Mouse (Mus musculus): ENCODE data around the gene Tmpo. TPM values are rescaled to one million over a fixed set of nuclear protein-coding genes. Genes with fewer than 3 reads are reported as not detected.

The Tmpo gene
- polyA plus RNA-seq, 1 experiment from 2014 or later: 401 TPM

- Histone ChIP-seq H3K4me2 (ENCODE audit: low read depth, low read length) (no peak overlapping the region), H3K27ac (replicated peaks; ENCODE audit: low read depth, low read length) (no peak overlapping the region), H3K9ac (replicated peaks; ENCODE audit: low read length) (no peak overlapping the region), H3K27me3 (ENCODE audit: control insufficient read depth, insufficient read depth, low read length) (no peaks in the 10 kb centered on the region), H3K36me3 (replicated peaks; ENCODE audit: control insufficient read depth, insufficient read depth, low read depth, low read length) (no peaks in the 10 kb centered on the region), H3K4me1 (ENCODE audit: control insufficient read depth, insufficient read depth, low read length) (no peaks in the 10 kb centered on the region), H3K4me3 (ENCODE audit: low read depth, low read length) (no peak overlapping the region), H3K9me3 (replicated peaks; ENCODE audit: control insufficient read depth, low read length) (no peaks in the 10 kb centered on the region)
- DNase-seq (ENCODE audit: low spot score) (no peak), ATAC-seq (replicated peaks; ENCODE audit: insufficient number of reproducible peaks, low FRiP score, low TSS enrichment, low read depth) (no peak)
- WGBS: 83% methylated on average over 1 of the region's 1 CpGs
Measured at GRCm38 (mm10) chr10:91131565-91131964, 49.5 kb downstream of the Tmpo start.

- no peak for DNase-seq (ENCODE audit: low spot score)
- no peak for ATAC-seq (replicated peaks; ENCODE audit: insufficient number of reproducible peaks, low FRiP score, low TSS enrichment, low read depth)
- H3K4me1 ChIP-seq (ENCODE audit: control insufficient read depth, insufficient read depth, low read length): no peaks in the 10 kb centered on the region
- H3K4me3 ChIP-seq (ENCODE audit: low read depth, low read length): no peak overlapping the region
- H3K27me3 ChIP-seq (ENCODE audit: control insufficient read depth, insufficient read depth, low read length): no peaks in the 10 kb centered on the region
- H3K9me3 ChIP-seq (replicated peaks; ENCODE audit: control insufficient read depth, low read length): no peaks in the 10 kb centered on the region
- no peaks in the 10 kb centered on the region for H3K36me3 ChIP-seq (replicated peaks; ENCODE audit: control insufficient read depth, insufficient read depth, low read depth, low read length)
- whole genome bisulfite sequencing: 88% methylated on average over 3 of the region's 3 CpGs
- H3K9ac ChIP-seq (replicated peaks; ENCODE audit: low read length): no peak overlapping the region
- no peak overlapping the region for H3K27ac ChIP-seq (replicated peaks; ENCODE audit: low read depth, low read length)
- H3K4me2 ChIP-seq (ENCODE audit: low read depth, low read length): no peak overlapping the region
Measured at GRCm38 (mm10) chr10:91130792-91131191, 50.3 kb downstream of the Tmpo start.

GRCm38 (mm10) chr10:91128551-91129160 lies 52.5 kb downstream of the Tmpo start:
- 78% methylated on average over 1 of the region's 1 CpGs for WGBS
- H3K4me2 ChIP-seq (ENCODE audit: low read depth, low read length): no peak overlapping the region
- no peaks in the 10 kb centered on the region for H3K4me1 ChIP-seq (ENCODE audit: control insufficient read depth, insufficient read depth, low read length)
- H3K36me3 ChIP-seq (replicated peaks; ENCODE audit: control insufficient read depth, insufficient read depth, low read depth, low read length): no peaks in the 10 kb centered on the region
- H3K27me3 ChIP-seq (ENCODE audit: control insufficient read depth, insufficient read depth, low read length): no peaks in the 10 kb centered on the region
- H3K9me3 ChIP-seq (replicated peaks; ENCODE audit: control insufficient read depth, low read length): no peaks in the 10 kb centered on the region
- no peak overlapping the region for H3K9ac ChIP-seq (replicated peaks; ENCODE audit: low read length)
- ATAC-seq (replicated peaks; ENCODE audit: insufficient number of reproducible peaks, low FRiP score, low TSS enrichment, low read depth) (no peak), DNase-seq (ENCODE audit: low spot score) (no peak)
- H3K4me3 ChIP-seq (ENCODE audit: low read depth, low read length): no peak overlapping the region
- H3K27ac ChIP-seq (replicated peaks; ENCODE audit: low read depth, low read length): no peak overlapping the region

DNA sequence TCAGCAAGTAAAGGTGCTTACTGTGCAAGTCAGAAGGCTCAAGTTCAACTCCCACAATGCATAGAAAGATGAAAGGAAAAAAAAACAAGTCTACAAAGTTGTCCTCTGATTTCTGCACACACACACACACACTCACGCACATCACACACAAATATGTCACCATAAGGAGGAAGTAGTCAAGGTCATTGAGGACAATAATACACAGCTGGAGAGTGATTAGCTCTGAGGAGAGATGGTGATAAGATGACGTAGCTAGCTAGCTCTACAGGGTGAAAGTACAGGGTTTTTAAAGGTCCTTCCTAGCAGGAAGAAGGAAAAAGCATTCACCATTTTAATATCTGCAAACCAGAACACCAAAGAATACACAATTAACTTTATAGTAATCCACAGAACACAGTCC lies 53.7 kb downstream of the Tmpo start:
- no peak overlapping the region for H3K27ac ChIP-seq (replicated peaks; ENCODE audit: low read depth, low read length)
- no peak overlapping the region for H3K9ac ChIP-seq (replicated peaks; ENCODE audit: low read length)
- no peaks in the 10 kb centered on the region for H3K36me3 ChIP-seq (replicated peaks; ENCODE audit: control insufficient read depth, insufficient read depth, low read depth, low read length)
- H3K27me3 ChIP-seq (ENCODE audit: control insufficient read depth, insufficient read depth, low read length): no peaks in the 10 kb centered on the region
- ATAC-seq (replicated peaks; ENCODE audit: insufficient number of reproducible peaks, low FRiP score, low TSS enrichment, low read depth) (no peak), DNase-seq (ENCODE audit: low spot score) (no peak)
- H3K4me1 ChIP-seq (ENCODE audit: control insufficient read depth, insufficient read depth, low read length): no peaks in the 10 kb centered on the region
- no peaks in the 10 kb centered on the region for H3K9me3 ChIP-seq (replicated peaks; ENCODE audit: control insufficient read depth, low read length)
- no peak overlapping the region for H3K4me2 ChIP-seq (ENCODE audit: low read depth, low read length)
- no peak overlapping the region for H3K4me3 ChIP-seq (ENCODE audit: low read depth, low read length)
- 76% methylated on average over 2 of the region's 2 CpGs for WGBS

DNA sequence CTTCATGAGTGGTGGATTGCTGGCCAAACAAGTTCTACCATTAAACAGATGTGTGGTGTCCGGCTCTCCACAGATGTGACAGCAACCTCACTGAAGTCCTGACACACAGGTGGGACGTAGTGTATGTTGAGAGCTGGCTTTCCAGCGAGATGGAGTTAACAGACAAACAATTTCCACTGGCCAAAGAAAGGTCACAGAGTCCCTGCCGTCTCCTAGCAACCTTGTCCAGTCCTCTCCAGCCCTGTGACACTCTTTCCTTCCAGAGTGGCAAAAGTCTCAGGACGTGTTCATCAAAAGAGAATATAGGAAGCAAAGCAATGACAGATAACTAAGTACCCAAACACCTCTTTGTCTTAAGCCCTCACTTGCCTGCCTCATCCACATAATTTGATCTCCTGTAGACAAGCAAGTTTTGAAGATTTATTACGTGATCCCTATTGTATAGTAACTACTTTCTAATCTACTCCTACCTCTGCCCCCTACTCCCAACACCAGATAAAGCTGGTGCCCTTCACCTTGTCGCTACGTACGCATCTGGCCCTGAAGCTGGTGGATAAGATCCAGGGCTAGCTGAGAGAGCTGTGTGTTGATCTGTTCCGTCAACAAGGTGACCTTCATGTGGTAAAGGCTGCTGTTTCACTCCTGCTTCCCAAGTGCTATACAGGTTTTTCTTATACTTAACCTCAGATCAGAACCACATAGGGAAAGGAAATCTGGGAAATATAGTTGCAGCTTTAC lies 54.3 kb downstream of the Tmpo start:
- Histone ChIP-seq H3K4me1 (ENCODE audit: control insufficient read depth, insufficient read depth, low read length) (no peaks in the 10 kb centered on the region), H3K36me3 (replicated peaks; ENCODE audit: control insufficient read depth, insufficient read depth, low read depth, low read length) (no peaks in the 10 kb centered on the region; the same call in 1 of the 2 replicates), H3K27ac (replicated peaks; ENCODE audit: low read depth, low read length) (no peak overlapping the region), H3K9me3 (replicated peaks; ENCODE audit: control insufficient read depth, low read length) (no peaks in the 10 kb centered on the region), H3K27me3 (ENCODE audit: control insufficient read depth, insufficient read depth, low read length) (no peaks in the 10 kb centered on the region), H3K4me2 (ENCODE audit: low read depth, low read length) (no peak overlapping the region), H3K9ac (replicated peaks; ENCODE audit: low read length) (no peak overlapping the region), H3K4me3 (ENCODE audit: low read depth, low read length) (no peak overlapping the region)
- ATAC-seq (replicated peaks; ENCODE audit: insufficient number of reproducible peaks, low FRiP score, low TSS enrichment, low read depth): no peak
- 75% methylated on average over 10 of the region's 10 CpGs for WGBS
- DNase-seq (ENCODE audit: low spot score): no peak

DNA sequence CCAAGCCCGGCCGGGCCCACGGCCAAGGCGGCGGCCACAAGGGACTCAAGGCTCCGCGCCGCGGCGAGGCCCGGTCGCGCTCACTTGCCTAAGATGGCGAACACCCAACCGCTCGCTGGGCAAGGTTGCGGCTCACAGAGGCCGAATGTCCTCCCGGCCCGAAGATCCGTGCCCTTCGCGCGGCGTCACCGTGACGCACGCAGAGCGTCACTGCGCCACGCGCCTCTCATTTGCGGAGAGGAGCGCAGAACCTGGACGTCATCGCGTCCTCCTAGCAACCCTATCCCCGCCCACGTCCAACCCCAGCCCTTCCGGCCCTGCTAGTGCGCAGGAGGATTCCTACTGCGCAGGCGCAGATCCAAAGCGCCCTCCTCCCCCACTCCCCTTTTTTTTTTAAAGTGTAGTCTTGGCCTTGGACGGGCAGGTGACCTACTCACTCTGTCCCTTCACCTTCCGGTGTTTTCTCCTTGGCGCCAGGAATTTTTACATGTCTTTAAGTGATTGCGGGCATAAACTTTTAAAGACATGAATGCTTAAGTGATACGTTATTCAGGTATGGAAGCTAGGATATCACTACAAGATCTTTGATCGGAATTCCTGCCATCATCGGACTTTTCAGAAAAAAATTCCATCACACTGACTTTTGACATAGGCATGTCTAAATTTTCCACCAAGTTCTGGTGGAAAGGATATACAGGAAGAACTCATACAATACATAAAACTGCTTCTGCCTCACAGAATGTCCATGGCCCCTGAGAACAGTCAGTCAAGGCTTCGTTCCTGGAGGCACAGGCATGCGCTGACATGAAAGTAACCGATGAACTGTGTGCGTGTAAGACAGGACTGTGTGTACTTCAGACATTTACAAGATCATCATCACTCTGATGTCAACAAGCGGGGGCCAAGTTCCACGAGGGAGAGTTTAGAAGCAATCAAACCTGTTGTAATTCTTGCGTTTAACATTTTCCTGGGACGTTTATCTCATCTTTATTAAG lies 57.0 kb downstream of the Tmpo start, which contains the start of gene Slc25a3:
Gene Slc25a3 (minus strand): TSS at position 232 of the 995 bp plus-strand sequence.
- peak; percentile 98 for ATAC-seq (replicated peaks; ENCODE audit: insufficient number of reproducible peaks, low FRiP score, low TSS enrichment, low read depth)
- peak within 1 kb of the TSS; percentile 64 for H3K4me2 ChIP-seq (ENCODE audit: low read depth, low read length)

GRCm38 (mm10) chr10:91123281-91123827 lies 57.8 kb downstream of the Tmpo start:
- DNase-seq (ENCODE audit: low spot score) (no peak), ATAC-seq (replicated peaks; ENCODE audit: insufficient number of reproducible peaks, low FRiP score, low TSS enrichment, low read depth) (peak; percentile 57)
- Histone ChIP-seq H3K4me3 (ENCODE audit: low read depth, low read length) (peak overlapping the region; percentile 97), H3K27me3 (ENCODE audit: control insufficient read depth, insufficient read depth, low read length) (no peaks in the 10 kb centered on the region), H3K9me3 (replicated peaks; ENCODE audit: control insufficient read depth, low read length) (no peaks in the 10 kb centered on the region), H3K4me2 (ENCODE audit: low read depth, low read length) (peak overlapping the region; percentile 64), H3K36me3 (replicated peaks; ENCODE audit: control insufficient read depth, insufficient read depth, low read depth, low read length) (peaks cover 7% of the 10 kb centered on the region), H3K4me1 (ENCODE audit: control insufficient read depth, insufficient read depth, low read length) (no peaks in the 10 kb centered on the region), H3K27ac (replicated peaks; ENCODE audit: low read depth, low read length) (peak overlapping the region; percentile 59; the same call in 1 of the 2 replicates), H3K9ac (replicated peaks; ENCODE audit: low read length) (peak overlapping the region; percentile 93)
- WGBS: under 1% methylated on average over 44 of the region's 44 CpGs

More for the DNA sequence above, 57.0 kb downstream of the Tmpo start, which contains the start of gene Slc25a3:
- no peaks in the 10 kb centered on the region for H3K9me3 ChIP-seq (replicated peaks; ENCODE audit: control insufficient read depth, low read length)
- peak within 1 kb of the TSS; percentile 59; the same call in 1 of the 2 replicates for H3K27ac ChIP-seq (replicated peaks; ENCODE audit: low read depth, low read length)
- peak; percentile 99 for DNase-seq (ENCODE audit: low spot score)
- peak within 1 kb of the TSS; percentile 93 for H3K9ac ChIP-seq (replicated peaks; ENCODE audit: low read length)
- H3K36me3 ChIP-seq (replicated peaks; ENCODE audit: control insufficient read depth, insufficient read depth, low read depth, low read length): peaks cover 4% of the 10 kb centered on the region
- no peaks in the 10 kb centered on the region for H3K4me1 ChIP-seq (ENCODE audit: control insufficient read depth, insufficient read depth, low read length)
- no peaks in the 10 kb centered on the region for H3K27me3 ChIP-seq (ENCODE audit: control insufficient read depth, insufficient read depth, low read length)
- H3K4me3 ChIP-seq (ENCODE audit: low read depth, low read length): peak within 1 kb of the TSS; percentile 97
- WGBS: 14% methylated on average over 56 of the region's 59 CpGs

Data from embryonic facial prominence, embryonic 11.5 days (tissue).